Mouse (Mus musculus): ENCODE data around the gene Lmo4. TPM values are rescaled to one million over a fixed set of nuclear protein-coding genes. Genes with fewer than 3 reads are reported as not detected.

Lmo4 gene
- polyA plus RNA-seq, 1 experiment = 71.7 TPM

GRCm38 (mm10) chr3:144163718-144164117, 41.3 kb downstream of the Lmo4 start:
- 97% methylated on average over 2 of the region's 2 CpGs for WGBS
- DNase-seq = no peak
- no peak overlapping the region for H3K4me3 ChIP-seq (replicated peaks; ENCODE audit: extremely low read depth, low read depth, low read length)
- TF ChIP-seq CTCF (IDR thresholded peaks at IDR 0.05; ENCODE audit: insufficient read depth, low read length) (no peak), POLR2A (IDR thresholded peaks at IDR 0.05; ENCODE audit: borderline replicate concordance, extremely low read depth, low read depth, low read length) (no peak)
- no peaks in the 10 kb centered on the region for H3K4me1 ChIP-seq (ENCODE audit: control insufficient read depth, insufficient read depth, low read length)

- H3K4me3 ChIP-seq (replicated peaks; ENCODE audit: extremely low read depth, low read depth, low read length) = no peak overlapping the region
- WGBS = 39% methylated on average over 8 of the region's 8 CpGs
- H3K4me1 ChIP-seq (ENCODE audit: control insufficient read depth, insufficient read depth, low read length) = no peaks in the 10 kb centered on the region
- TF ChIP-seq POLR2A (IDR thresholded peaks at IDR 0.05; ENCODE audit: borderline replicate concordance, extremely low read depth, low read depth, low read length) (no peak), CTCF (IDR thresholded peaks at IDR 0.05; ENCODE audit: insufficient read depth, low read length) (no peak)
- no peak for DNase-seq
Observed at GRCm38 (mm10) chr3:144162156-144162555, 42.9 kb downstream of the Lmo4 start.

- WGBS = 51% methylated on average over 2 of the region's 2 CpGs
- Histone ChIP-seq H3K4me3 (replicated peaks; ENCODE audit: extremely low read depth, low read depth, low read length) (no peak overlapping the region), H3K4me1 (ENCODE audit: control insufficient read depth, insufficient read depth, low read length) (no peaks in the 10 kb centered on the region)
- TF ChIP-seq POLR2A (IDR thresholded peaks at IDR 0.05; ENCODE audit: borderline replicate concordance, extremely low read depth, low read depth, low read length) (no peak), CTCF (IDR thresholded peaks at IDR 0.05; ENCODE audit: insufficient read depth, low read length) (no peak)
- DNase-seq = no peak
Observed at GRCm38 (mm10) chr3:144161261-144161660, 43.8 kb downstream of the Lmo4 start.

GRCm38 (mm10) chr3:144155746-144156145, 49.3 kb downstream of the Lmo4 start:
- no peak for TF ChIP-seq POLR2A (IDR thresholded peaks at IDR 0.05; ENCODE audit: borderline replicate concordance, extremely low read depth, low read depth, low read length)
- TF ChIP-seq CTCF (IDR thresholded peaks at IDR 0.05; ENCODE audit: insufficient read depth, low read length) = no peak
- 71% methylated on average over 3 of the region's 3 CpGs for WGBS
- Histone ChIP-seq H3K4me3 (replicated peaks; ENCODE audit: extremely low read depth, low read depth, low read length) (no peak overlapping the region), H3K4me1 (ENCODE audit: control insufficient read depth, insufficient read depth, low read length) (no peaks in the 10 kb centered on the region)
- DNase-seq = no peak

DNA sequence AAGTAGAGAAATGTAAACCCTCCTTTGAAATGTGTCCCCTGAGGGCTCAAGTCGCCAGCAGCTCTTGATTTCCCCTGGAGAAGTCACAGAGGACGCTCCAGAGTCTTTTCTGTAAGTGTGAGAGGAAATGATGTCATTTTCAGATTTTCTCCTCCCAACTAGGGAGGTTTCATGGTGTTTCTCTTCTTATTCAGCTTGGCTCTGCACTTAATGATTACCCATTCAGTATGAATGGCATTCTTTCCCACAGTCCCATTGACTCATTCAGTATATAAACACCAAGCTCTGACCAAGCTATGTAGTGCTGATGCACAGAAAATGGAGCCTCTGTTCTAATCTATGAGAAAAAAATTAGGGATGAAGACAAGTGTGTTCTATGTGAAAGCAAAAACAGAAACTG, 51.6 kb downstream of the Lmo4 start:
- H3K4me1 ChIP-seq (ENCODE audit: control insufficient read depth, insufficient read depth, low read length) = no peaks in the 10 kb centered on the region
- no peak for TF ChIP-seq POLR2A (IDR thresholded peaks at IDR 0.05; ENCODE audit: borderline replicate concordance, extremely low read depth, low read depth, low read length)
- TF ChIP-seq CTCF (IDR thresholded peaks at IDR 0.05; ENCODE audit: insufficient read depth, low read length) = no peak
- 39% methylated on average over 2 of the region's 2 CpGs for WGBS

DNA sequence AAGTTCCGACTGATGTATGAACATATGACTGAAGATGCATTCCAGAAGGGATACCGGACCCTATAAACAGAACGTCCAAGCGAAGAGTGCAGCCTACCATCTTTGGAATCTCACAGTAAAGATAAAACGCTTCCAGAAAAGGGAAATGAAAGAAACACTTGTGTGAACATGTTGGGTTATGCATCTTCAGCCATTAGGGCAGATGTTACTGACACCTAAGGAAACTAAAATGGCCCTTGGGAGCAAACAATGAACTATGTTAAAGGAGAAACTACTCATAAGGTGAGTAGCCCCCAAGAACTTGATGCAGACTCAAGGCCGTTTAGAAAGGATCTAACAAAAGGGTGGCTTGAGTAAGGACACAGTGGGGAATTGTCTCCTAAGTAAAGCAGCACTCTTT, 54.0 kb downstream of the Lmo4 start:
- Histone ChIP-seq H3K4me3 (replicated peaks; ENCODE audit: extremely low read depth, low read depth, low read length) (no peak overlapping the region), H3K4me1 (ENCODE audit: control insufficient read depth, insufficient read depth, low read length) (no peaks in the 10 kb centered on the region)
- TF ChIP-seq POLR2A (IDR thresholded peaks at IDR 0.05; ENCODE audit: borderline replicate concordance, extremely low read depth, low read depth, low read length) = no peak
- no peak for TF ChIP-seq CTCF (IDR thresholded peaks at IDR 0.05; ENCODE audit: insufficient read depth, low read length)
- DNase-seq = no peak
- 72% methylated on average over 6 of the region's 6 CpGs for WGBS

More for the DNA sequence above, 51.6 kb downstream of the Lmo4 start:
- no peak overlapping the region for H3K4me3 ChIP-seq (replicated peaks; ENCODE audit: extremely low read depth, low read depth, low read length)
- no peak for DNase-seq

DNA sequence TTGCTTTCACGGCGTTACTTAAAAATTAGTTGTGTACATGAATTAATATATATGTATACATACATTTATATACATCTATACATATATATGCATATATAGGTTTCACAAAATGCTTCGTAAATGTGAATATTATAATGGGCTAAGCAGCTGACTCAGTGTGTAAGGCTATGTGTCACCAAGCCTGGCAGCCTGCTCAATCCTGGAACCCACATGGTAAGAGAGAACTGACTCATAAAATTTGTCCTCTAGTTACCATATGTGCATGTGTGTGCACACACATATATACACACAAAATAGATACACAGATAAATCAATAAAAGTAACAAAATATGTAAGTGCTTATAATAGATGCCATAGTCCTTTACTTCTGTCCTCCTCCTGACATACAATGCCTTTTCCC, 56.8 kb downstream of the Lmo4 start:
- WGBS = 95% methylated on average over 3 of the region's 3 CpGs
- DNase-seq = no peak
- TF ChIP-seq POLR2A (IDR thresholded peaks at IDR 0.05; ENCODE audit: borderline replicate concordance, extremely low read depth, low read depth, low read length) = no peak
- no peak for TF ChIP-seq CTCF (IDR thresholded peaks at IDR 0.05; ENCODE audit: insufficient read depth, low read length)
- Histone ChIP-seq H3K4me1 (ENCODE audit: control insufficient read depth, insufficient read depth, low read length) (no peaks in the 10 kb centered on the region), H3K4me3 (replicated peaks; ENCODE audit: extremely low read depth, low read depth, low read length) (no peak overlapping the region)

- H3K4me1 ChIP-seq (ENCODE audit: control insufficient read depth, insufficient read depth, low read length) = no peaks in the 10 kb centered on the region
- TF ChIP-seq POLR2A (IDR thresholded peaks at IDR 0.05; ENCODE audit: borderline replicate concordance, extremely low read depth, low read depth, low read length) (no peak), CTCF (IDR thresholded peaks at IDR 0.05; ENCODE audit: insufficient read depth, low read length) (no peak)
- WGBS = 84% methylated on average over 3 of the region's 3 CpGs
- H3K4me3 ChIP-seq (replicated peaks; ENCODE audit: extremely low read depth, low read depth, low read length) = no peak overlapping the region
- no peak for DNase-seq
Observed at GRCm38 (mm10) chr3:144147244-144147643, 57.8 kb downstream of the Lmo4 start.

DNA sequence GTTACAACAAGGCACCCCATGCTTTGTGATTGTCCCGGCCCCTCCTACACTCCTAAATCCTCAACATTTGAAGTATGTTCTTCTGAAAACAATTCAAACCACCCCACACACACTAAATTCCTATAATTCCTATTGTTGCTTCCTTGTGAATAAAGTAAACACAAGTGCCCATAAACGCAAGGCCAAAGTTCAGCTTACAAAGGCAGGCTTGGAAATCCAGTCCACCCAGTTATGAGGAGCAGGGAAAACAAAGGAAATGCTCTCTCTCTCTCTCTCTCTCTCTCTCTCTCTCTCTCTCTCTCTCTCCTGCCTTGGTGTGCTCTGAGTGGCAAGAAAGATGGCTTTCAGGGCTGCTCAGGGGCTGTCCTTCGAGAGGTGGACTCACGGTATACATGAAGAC, 61.0 kb downstream of the Lmo4 start:
- no peak for DNase-seq
- 67% methylated on average over 4 of the region's 4 CpGs for WGBS
- TF ChIP-seq CTCF (IDR thresholded peaks at IDR 0.05; ENCODE audit: insufficient read depth, low read length) (no peak), POLR2A (IDR thresholded peaks at IDR 0.05; ENCODE audit: borderline replicate concordance, extremely low read depth, low read depth, low read length) (no peak)
- H3K4me1 ChIP-seq (ENCODE audit: control insufficient read depth, insufficient read depth, low read length) = no peaks in the 10 kb centered on the region
- no peak overlapping the region for H3K4me3 ChIP-seq (replicated peaks; ENCODE audit: extremely low read depth, low read depth, low read length)

DNA sequence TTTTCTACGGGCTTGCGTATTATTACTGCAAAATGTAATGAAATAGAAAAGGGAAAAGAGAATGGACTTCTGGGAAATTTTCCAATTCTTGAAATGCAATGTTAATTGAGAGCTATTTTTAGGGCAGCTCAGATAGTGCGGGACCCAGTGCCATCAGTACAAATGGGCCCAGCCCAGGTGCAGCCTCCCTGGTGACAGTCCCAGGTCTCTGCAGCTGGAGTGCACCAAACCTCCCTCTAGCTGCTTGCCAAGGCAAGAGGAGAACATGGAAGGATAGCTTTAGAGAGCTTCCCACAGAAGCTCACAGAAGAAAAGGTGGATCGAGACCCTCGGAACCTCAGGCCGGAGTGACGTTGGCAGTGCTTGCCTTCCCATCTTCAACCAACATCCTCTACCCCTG, 62.1 kb downstream of the Lmo4 start:
- DNase-seq = no peak
- H3K4me1 ChIP-seq (ENCODE audit: control insufficient read depth, insufficient read depth, low read length) = no peaks in the 10 kb centered on the region
- TF ChIP-seq POLR2A (IDR thresholded peaks at IDR 0.05; ENCODE audit: borderline replicate concordance, extremely low read depth, low read depth, low read length) (no peak), CTCF (IDR thresholded peaks at IDR 0.05; ENCODE audit: insufficient read depth, low read length) (no peak)
- H3K4me3 ChIP-seq (replicated peaks; ENCODE audit: extremely low read depth, low read depth, low read length) = no peak overlapping the region
- 83% methylated on average over 7 of the region's 7 CpGs for WGBS

Data from lung, adult 2 months (tissue).